In the genomic region with DNA sequence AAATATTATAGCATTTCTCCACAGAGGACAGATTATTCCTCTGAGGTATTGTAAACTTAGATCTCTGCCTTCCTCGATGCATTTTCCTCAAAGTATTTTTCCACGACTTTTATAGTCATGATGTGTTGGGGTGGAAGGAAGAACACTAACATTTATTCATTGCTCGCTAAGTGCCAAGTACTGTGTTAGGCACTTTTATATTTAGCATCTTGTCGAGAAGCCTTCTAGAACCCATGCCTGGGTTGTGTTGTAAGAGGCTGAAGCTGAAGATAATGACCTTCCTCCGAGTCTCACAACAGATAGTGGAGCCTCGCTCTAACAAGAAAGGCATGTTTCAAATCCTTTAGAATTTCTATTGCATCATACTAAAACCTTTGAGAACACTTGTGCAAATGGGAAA, we compare ENCODE assay signal across 21 mouse cellular contexts. TPM values are rescaled to one million over a fixed set of nuclear protein-coding genes. Genes with fewer than 3 reads are reported as not detected.
DNase-seq lines count a peak whose midpoint lies in the region; ATAC-seq and TF ChIP-seq lines count a peak whose summit lies in the region.
"Had no signal": no experiment of that assay in that cellular context is flagged by ENCODE, and none has a peak within 500 bp of the region (broad histone marks: within the 10 kb centered on the region; RNA-seq: fewer than 3 reads in every experiment).

No protein-coding gene starts in this region.

- no peaks in the 10 kb centered on the region for H3K79me2 ChIP-seq in myocyte (ENCODE audit: control insufficient read depth, insufficient read depth)

- TF ChIP-seq EP300 in heart, postnatal 0 days (IDR thresholded peaks at IDR 0.05; ENCODE audit: low read depth), result no peak

- no peak overlapping the region for H3ac ChIP-seq in myocyte (ENCODE audit: control insufficient read depth, insufficient read length)

- intact Hi-C loops in heart, postnatal 25 days (cut with DNase I), result loop anchor here (2.0 to 10.0 kb wide), 2 partner anchors 29 to 77 kb away; no protein-coding TSS in a partner anchor

- no peak overlapping the region for H3K9ac ChIP-seq in heart, postnatal 0 days (replicated peaks; ENCODE audit: low read depth, low read length)
- no peak overlapping the region for H3K9ac ChIP-seq in midbrain, embryonic 11.5 days (ENCODE audit: low read length)
- H3K9ac ChIP-seq in midbrain, embryonic 14.5 days (replicated peaks; ENCODE audit: low read length), result no peak overlapping the region
- no peak overlapping the region for H3K9ac ChIP-seq in hindbrain, embryonic 14.5 days
- H3K9ac ChIP-seq: embryonic facial prominence, embryonic 12.5 days; forebrain, embryonic 15.5 days; heart, embryonic 12.5 days had no signal

- no peak for TF ChIP-seq CTCF in heart, postnatal 0 days (IDR thresholded peaks at IDR 0.05; ENCODE audit: low read depth)

- no peak for TF ChIP-seq POLR2A in myocyte (IDR thresholded peaks at IDR 0.05; ENCODE audit: insufficient read length, low read depth)

- H3K27me3 ChIP-seq in heart, postnatal 0 days (ENCODE audit: control insufficient read depth, insufficient read depth, low read length), result no peaks in the 10 kb centered on the region
- H3K27me3 ChIP-seq in midbrain, embryonic 11.5 days (ENCODE audit: control insufficient read depth, insufficient read depth, low read length), result no peaks in the 10 kb centered on the region
- no peaks in the 10 kb centered on the region for H3K27me3 ChIP-seq in midbrain, embryonic 14.5 days (ENCODE audit: control insufficient read depth, insufficient read depth, low read length)
- H3K27me3 ChIP-seq in myocyte (ENCODE audit: control insufficient read depth, insufficient read depth, insufficient read length), result no peaks in the 10 kb centered on the region
- no peaks in the 10 kb centered on the region for H3K27me3 ChIP-seq in hindbrain, embryonic 14.5 days (ENCODE audit: control insufficient read depth, insufficient read depth, low read length)
- H3K27me3 ChIP-seq: embryonic facial prominence, embryonic 12.5 days; forebrain, embryonic 15.5 days; heart, embryonic 12.5 days had no signal

- no peak overlapping the region for H3K4me3 ChIP-seq in heart, postnatal 0 days (ENCODE audit: low read depth, low read length)
- H3K4me3 ChIP-seq in midbrain, embryonic 11.5 days (ENCODE audit: low read depth, low read length), result no peak overlapping the region
- H3K4me3 ChIP-seq in midbrain, embryonic 14.5 days (replicated peaks; ENCODE audit: low read depth, low read length), result no peak overlapping the region
- no peak overlapping the region for H3K4me3 ChIP-seq in myocyte
- no peak overlapping the region for H3K4me3 ChIP-seq in hindbrain, embryonic 14.5 days (replicated peaks; ENCODE audit: low read length)
- H3K4me3 ChIP-seq: embryonic facial prominence, embryonic 12.5 days; forebrain, embryonic 15.5 days; heart, embryonic 12.5 days had no signal

- no peaks in the 10 kb centered on the region for H3K4me1 ChIP-seq in heart, postnatal 0 days (ENCODE audit: control insufficient read depth, insufficient read depth)
- no peaks in the 10 kb centered on the region for H3K4me1 ChIP-seq in midbrain, embryonic 11.5 days (ENCODE audit: control insufficient read depth, insufficient read depth, low read length)
- no peaks in the 10 kb centered on the region for H3K4me1 ChIP-seq in midbrain, embryonic 14.5 days (ENCODE audit: control insufficient read depth, insufficient read depth, low read length)
- H3K4me1 ChIP-seq in hindbrain, embryonic 14.5 days (replicated peaks; ENCODE audit: control insufficient read depth, insufficient read depth, low read length), result no peaks in the 10 kb centered on the region
- H3K4me1 ChIP-seq: embryonic facial prominence, embryonic 12.5 days; forebrain, embryonic 15.5 days; heart, embryonic 12.5 days had no signal

- no peaks in the 10 kb centered on the region for H3K36me3 ChIP-seq in heart, postnatal 0 days (replicated peaks; ENCODE audit: control insufficient read depth, insufficient read depth, low read length)
- H3K36me3 ChIP-seq in midbrain, embryonic 11.5 days (ENCODE audit: control insufficient read depth, insufficient read depth, low read length), result no peaks in the 10 kb centered on the region
- no peaks in the 10 kb centered on the region for H3K36me3 ChIP-seq in midbrain, embryonic 14.5 days (ENCODE audit: control insufficient read depth, insufficient read depth, low read length)
- no peaks in the 10 kb centered on the region for H3K36me3 ChIP-seq in myocyte (ENCODE audit: control insufficient read depth, insufficient read depth)
- H3K36me3 ChIP-seq in hindbrain, embryonic 14.5 days (replicated peaks; ENCODE audit: control insufficient read depth, insufficient read depth), result no peaks in the 10 kb centered on the region
- H3K36me3 ChIP-seq: embryonic facial prominence, embryonic 12.5 days; forebrain, embryonic 15.5 days; G1E; heart, embryonic 12.5 days had no signal

- WGBS in heart, postnatal 0 days, result 24% methylated on average over 6 of the region's 6 CpGs
- WGBS in midbrain, embryonic 11.5 days, result 84% methylated on average over 6 of the region's 6 CpGs
- 86% methylated on average over 6 of the region's 6 CpGs for WGBS in midbrain, embryonic 14.5 days
- WGBS in hindbrain, embryonic 14.5 days, result 86% methylated on average over 6 of the region's 6 CpGs

- no peak for ATAC-seq in heart, postnatal 0 days (ENCODE audit: insufficient read depth, low read depth)
- ATAC-seq in midbrain, embryonic 11.5 days (ENCODE audit: low FRiP score), result no peak
- ATAC-seq in midbrain, embryonic 14.5 days (ENCODE audit: low FRiP score, low TSS enrichment), result no peak
- no peak for ATAC-seq in hindbrain, embryonic 14.5 days (ENCODE audit: low FRiP score)
- ATAC-seq: CD4-positive, CD25-positive, alpha-beta regulatory T cell, adult 4 months; forebrain, embryonic 15.5 days; hindbrain, embryonic 16.5 days; inflammation-experienced regulatory T-cells, adult 6 months had no signal

- DNase-seq in heart, postnatal 0 days (ENCODE audit: low spot score), result no peak
- DNase-seq in heart, postnatal 25 days (ENCODE audit: low spot score), result no peak
- DNase-seq in midbrain, embryonic 11.5 days (ENCODE audit: low spot score, missing footprints), result peak; percentile 21
- DNase-seq in midbrain, embryonic 14.5 days, result no peak
- peak; percentile 39 for DNase-seq in brain, adult 2 months (ENCODE audit: low read depth, low spot score)
- no peak for DNase-seq in hindbrain, embryonic 14.5 days (ENCODE audit: low spot score)
- DNase-seq: adrenal gland, postnatal 10 days; cerebellum, adult 2 months; cerebellum, postnatal 10 days; embryo, embryonic 11 days; gastrocnemius, postnatal 14 days; heart, postnatal 10 days; kidney, adult 2 months had no signal

- 0 out of 2 replicates have a peak overlapping the region, but pooled peaks have one; percentile 51 for H3K27ac ChIP-seq in heart, postnatal 0 days (ENCODE audit: low read depth)
- no peak overlapping the region for H3K27ac ChIP-seq in midbrain, embryonic 11.5 days (ENCODE audit: low read depth, low read length)
- H3K27ac ChIP-seq in midbrain, embryonic 14.5 days (replicated peaks; ENCODE audit: low read depth, low read length), result no peak overlapping the region
- H3K27ac ChIP-seq in hindbrain, embryonic 14.5 days, result no peak overlapping the region
- H3K27ac ChIP-seq: embryonic facial prominence, embryonic 12.5 days; forebrain, embryonic 15.5 days had no signal

- H3K4me2 ChIP-seq in heart, postnatal 0 days (ENCODE audit: low read depth, low read length), result no peak overlapping the region
- H3K4me2 ChIP-seq in midbrain, embryonic 11.5 days, result no peak overlapping the region
- H3K4me2 ChIP-seq in midbrain, embryonic 14.5 days (ENCODE audit: low read length), result no peak overlapping the region
- no peak overlapping the region for H3K4me2 ChIP-seq in myocyte (ENCODE audit: low read depth)
- H3K4me2 ChIP-seq in hindbrain, embryonic 14.5 days (replicated peaks), result no peak overlapping the region
- H3K4me2 ChIP-seq: embryonic facial prominence, embryonic 12.5 days; forebrain, embryonic 15.5 days; heart, embryonic 12.5 days had no signal

- no peaks in the 10 kb centered on the region for H3K9me3 ChIP-seq in heart, postnatal 0 days (replicated peaks; ENCODE audit: control insufficient read depth, low read length)
- no peaks in the 10 kb centered on the region for H3K9me3 ChIP-seq in midbrain, embryonic 11.5 days (ENCODE audit: control insufficient read depth, low read length)
- H3K9me3 ChIP-seq in midbrain, embryonic 14.5 days (ENCODE audit: control insufficient read depth, low read length), result no peaks in the 10 kb centered on the region
- H3K9me3 ChIP-seq in hindbrain, embryonic 14.5 days (ENCODE audit: control insufficient read depth, low read length), result no peaks in the 10 kb centered on the region
- H3K9me3 ChIP-seq: embryonic facial prominence, embryonic 12.5 days; forebrain, embryonic 15.5 days; heart, embryonic 12.5 days had no signal

TF ChIP-seq in myocyte, 11 proteins besides CTCF, POLR2A, EP300 and RAD21:
- TF ChIP-seq E2F4 (IDR thresholded peaks at IDR 0.05; ENCODE audit: insufficient read depth) (no peak), MYOD1 (IDR thresholded peaks at IDR 0.05; ENCODE audit: control insufficient read depth in 1 of 3, insufficient read length in 2 of 3, low read depth in 2 of 3) (no peak), CEBPB (IDR thresholded peaks at IDR 0.05; ENCODE audit: insufficient read depth, poor library complexity, severe bottlenecking) (0 out of 2 replicates have a peak, but pooled peaks have one; percentile 43), TCF3 (IDR thresholded peaks at IDR 0.05; ENCODE audit: insufficient read length, low read depth) (no peak)

RNA-seq across cellular contexts. Expression of gene Cdk17, which starts 8.9 kb away (rescaled TPM):
- total RNA-seq in heart, postnatal 0 days (2014; rRNA removed; ENCODE audit: low replicate concordance), result 40.2 and 41.2 TPM in 2 replicates
- 11.9 and 12.3 TPM in 2 replicates for polyA plus RNA-seq in heart, postnatal 0 days (2015; fragmentation: Nextera tagmentation; extraction: Ambion mirVana)
- total RNA-seq in heart, postnatal 25 days (2021), result 10 to 100 TPM; 16.2 to 19.7 TPM
- polyA plus RNA-seq in midbrain, embryonic 11.5 days (2014; fragmentation: Nextera tagmentation; extraction: Ambion mirVana), result 36.8 and 40.3 TPM in 2 replicates
- 57.0 and 67.8 TPM in 2 replicates for polyA plus RNA-seq in midbrain, embryonic 14.5 days (2014; fragmentation: Nextera tagmentation; extraction: Ambion mirVana)
- polyA plus RNA-seq in myocyte (2012; fragmentation: generic; extraction: Trizol), result 11.8 TPM
- polyA plus RNA-seq in hindbrain, embryonic 14.5 days (2014; fragmentation: Nextera tagmentation; extraction: Ambion mirVana), result 61.1 and 68.3 TPM in 2 replicates

Comparison
In these comparisons a context has a peak if more than half of its experiments do, and no peak if none do; other contexts are left out.
1. DNase-seq: peak in midbrain, embryonic 11.5 days (single experiment) and brain, adult 2 months (single experiment); none in heart, postnatal 0 days (single experiment), heart, postnatal 25 days (single experiment), midbrain, embryonic 14.5 days (single experiment) and hindbrain, embryonic 14.5 days (single experiment).